Mouse (Mus musculus) lung, adult 2 months (tissue): ENCODE measurements around the gene Aldh3b3. TPM values are rescaled to one million over a fixed set of nuclear protein-coding genes. Genes with fewer than 3 reads are reported as not detected.
A peak's percentile ranks its signal among the peaks of the same experiment; 100 is the strongest.

Experiments used
- DNase-seq: peaks from one replicate; pipeline ENCODE4 v3.0.0; 2022
- H3K4me1 ChIP-seq: fragments of 200-500 bp; 2 replicates; pipeline ENCODE4 v1.6.1; 2011; ENCODE audit warnings: low read length; ENCODE audit not compliant: control insufficient read depth, insufficient read depth
- H3K4me3 ChIP-seq: fragments of 200-500 bp; replicated peaks from 2 replicates; pipeline ENCODE3; 2011; ENCODE audit warnings: low read depth, mild to moderate bottlenecking, control low read depth, low read length; ENCODE audit errors: extremely low read depth
- CTCF ChIP-seq: fragments of 200-500 bp; IDR thresholded peaks from 2 replicates; pipeline ENCODE4 v1.5.1; 2011; ENCODE audit warnings: mild to moderate bottlenecking, low read length, control low read depth; ENCODE audit not compliant: insufficient read depth
- POLR2A ChIP-seq: fragments of 200-500 bp; IDR thresholded peaks from 2 replicates; pipeline ENCODE4 v1.6.1; 2011; ENCODE audit warnings: low read depth, mild to moderate bottlenecking, control low read depth, low read length, borderline replicate concordance; ENCODE audit errors: extremely low read depth
- WGBS: fragments of 180-500 bp; shearing (Covaris S2); methylation state at CpG from one replicate; pipeline ENCODE4 v1.1.7; 2018; 5-methylcytosine and 5-hydroxymethylcytosine counted together
- polyA plus RNA-seq: library from polyadenylated mRNA; depleted of rRNA; stranded (reverse); fragments of >200 nt; gene quantifications from 2 replicates; pipeline ENCODE4 v1.2.3, GENCODE M21; 2012

Aldh3b3 gene
- polyA plus RNA-seq, 1 experiment = 0.21 TPM

- TF ChIP-seq CTCF (no peak), POLR2A (peak; percentile 74; the same call in 1 of the 2 replicates)
- H3K4me3 ChIP-seq = peak within 1 kb of the TSS; percentile 86
- H3K4me1 ChIP-seq = peaks cover 5% of the 10 kb centered on the region
- peak; percentile 68 for DNase-seq
- 4% methylated on average over 42 of the region's 42 CpGs for WGBS
These were observed 23.2 kb upstream of the Aldh3b3 start, which contains the start of gene Unc93b1 for GRCm38 (mm10) chr19:3935032-3935895. Gene Unc93b1, plus strand, starts transcription at chr19:3935186.

GRCm38 (mm10) chr19:3935896-3936850, 22.3 kb upstream of the Aldh3b3 start:
- WGBS = 12% methylated on average over 22 of the region's 22 CpGs
- Histone ChIP-seq H3K4me3 (peak overlapping the region; percentile 86), H3K4me1 (peaks cover 4% of the 10 kb centered on the region)
- TF ChIP-seq POLR2A = peak; percentile 55; the same call in 1 of the 2 replicates
- TF ChIP-seq CTCF = no peak
- peak; percentile 71 for DNase-seq

GRCm38 (mm10) chr19:3942315-3942714, 16.1 kb upstream of the Aldh3b3 start:
- Histone ChIP-seq H3K4me3 (no peak overlapping the region), H3K4me1 (no peaks in the 10 kb centered on the region)
- TF ChIP-seq POLR2A (no peak), CTCF (no peak)
- 79% methylated on average over 7 of the region's 7 CpGs for WGBS
- no peak for DNase-seq

- H3K4me3 ChIP-seq = no peak overlapping the region
- 32% methylated on average over 27 of the region's 27 CpGs for WGBS
- peak; percentile 71 for DNase-seq
These were observed 15.3 kb upstream of the Aldh3b3 start for GRCm38 (mm10) chr19:3942986-3943735.

GRCm38 (mm10) chr19:3945872-3946564, 12.4 kb upstream of the Aldh3b3 start:
- no peak for DNase-seq
- no peak for TF ChIP-seq CTCF
- TF ChIP-seq POLR2A = no peak
- no peak overlapping the region for H3K4me3 ChIP-seq
- 29% methylated on average over 10 of the region's 10 CpGs for WGBS
- no peaks in the 10 kb centered on the region for H3K4me1 ChIP-seq

More at GRCm38 (mm10) chr19:3942986-3943735, 15.3 kb upstream of the Aldh3b3 start:
- H3K4me1 ChIP-seq = no peaks in the 10 kb centered on the region
- TF ChIP-seq CTCF (no peak), POLR2A (no peak)

- Histone ChIP-seq H3K4me3 (no peak overlapping the region), H3K4me1 (no peaks in the 10 kb centered on the region)
- TF ChIP-seq POLR2A = no peak
- peak; percentile 96 for TF ChIP-seq CTCF
- 35% methylated on average over 2 of the region's 2 CpGs for WGBS
- peak; percentile 64 for DNase-seq
These were observed 11.7 kb upstream of the Aldh3b3 start for GRCm38 (mm10) chr19:3946715-3947114.

GRCm38 (mm10) chr19:3947813-3948212, 10.6 kb upstream of the Aldh3b3 start:
- Histone ChIP-seq H3K4me1 (no peaks in the 10 kb centered on the region), H3K4me3 (no peak overlapping the region)
- DNase-seq = no peak
- no peak for TF ChIP-seq POLR2A
- no peak for TF ChIP-seq CTCF
- WGBS = 82% methylated on average over 3 of the region's 3 CpGs

- no peak overlapping the region for H3K4me3 ChIP-seq
- 81% methylated on average over 14 of the region's 14 CpGs for WGBS
- TF ChIP-seq CTCF (no peak), POLR2A (no peak)
- no peak for DNase-seq
- no peaks in the 10 kb centered on the region for H3K4me1 ChIP-seq
These were observed 9.9 kb upstream of the Aldh3b3 start for GRCm38 (mm10) chr19:3948546-3948945.
